Comparison of ENCODE assay signal across 14 mouse cellular contexts in genomic region chr10:9888655-9889054, GRCm38 (mm10). TPM values are rescaled to one million over a fixed set of nuclear protein-coding genes. Genes with fewer than 3 reads are reported as not detected.
DNase-seq lines count a peak whose midpoint lies in the region; TF ChIP-seq lines count a peak whose summit lies in the region.
"Had no signal": no experiment of that assay in that cellular context is flagged by ENCODE, and none has a peak within 500 bp of the region (broad histone marks: within the 10 kb centered on the region; RNA-seq: fewer than 3 reads in every experiment).

No protein-coding gene starts in this region.

- DNase-seq in cerebellum, postnatal 10 days, result peak; percentile 60 to 70
- DNase-seq in cerebellum, adult 9-10 months, result no peak
- DNase-seq in kidney, adult 2 months, result peak; percentile 10
- DNase-seq in kidney, adult 9 months, result no peak
- peak; percentile 27 for DNase-seq in left cerebral cortex, postnatal 4 days
- DNase-seq in left cerebral cortex, postnatal 14 days (ENCODE audit: low spot score in 2 of 2), result no peak
- no peak for DNase-seq in forebrain, embryonic 10.5 days (ENCODE audit: extremely low spot score, low spot score)
- DNase-seq: adrenal gland, postnatal 10 days; gastrocnemius, adult 2 months; gastrocnemius, postnatal 25 days; heart, postnatal 4 days had no signal

- H3K9me3 ChIP-seq in forebrain, embryonic 10.5 days, result no peaks in the 10 kb centered on the region
- H3K9me3 ChIP-seq: embryonic facial prominence, embryonic 10.5 days; heart, embryonic 12.5 days; hindbrain, embryonic 12.5 days had no signal

- H3K27ac ChIP-seq in kidney, adult 2 months (ENCODE audit: insufficient read depth, low read depth, low read length), result no peak overlapping the region
- no peak overlapping the region for H3K27ac ChIP-seq in forebrain, embryonic 10.5 days
- H3K27ac ChIP-seq: embryonic facial prominence, embryonic 10.5 days; gastrocnemius, adult 2 months; hindbrain, embryonic 12.5 days had no signal

- TF ChIP-seq CTCF in kidney, adult 2 months (conservative IDR thresholded peaks at IDR 0.05; ENCODE audit: insufficient read depth, insufficient read length, low read depth, low read length), result no peak

- no peaks in the 10 kb centered on the region for H3K4me1 ChIP-seq in kidney, adult 2 months (ENCODE audit: control insufficient read depth, insufficient read depth, low read length)
- no peaks in the 10 kb centered on the region for H3K4me1 ChIP-seq in forebrain, embryonic 10.5 days
- H3K4me1 ChIP-seq: embryonic facial prominence, embryonic 10.5 days; hindbrain, embryonic 12.5 days had no signal

- no peaks in the 10 kb centered on the region for H3K27me3 ChIP-seq in kidney, adult 2 months (replicated peaks; ENCODE audit: control insufficient read depth, insufficient read depth, low read length)
- no peaks in the 10 kb centered on the region for H3K27me3 ChIP-seq in forebrain, embryonic 10.5 days (ENCODE audit: poor library complexity, severe bottlenecking)
- H3K27me3 ChIP-seq: heart, embryonic 12.5 days; hindbrain, embryonic 12.5 days had no signal

- 59% methylated on average over 4 of the region's 4 CpGs for WGBS in kidney, adult 2 months
- 93% methylated on average over 4 of the region's 4 CpGs for WGBS in forebrain, embryonic 10.5 days

- intact Hi-C loops in left cerebral cortex, postnatal 4 days (cut with DNase I), result loop anchor here (5.0 kb wide), 1 partner anchor 1926 kb away; no protein-coding TSS in a partner anchor
- intact Hi-C loops in left cerebral cortex, postnatal 14 days (cut with DNase I), result no loop called here

- H3K4me3 ChIP-seq in kidney, adult 2 months (ENCODE audit: insufficient read depth, low read depth, low read length), result no peak overlapping the region
- H3K4me3 ChIP-seq in forebrain, embryonic 10.5 days, result no peak overlapping the region
- H3K4me3 ChIP-seq: embryonic facial prominence, embryonic 10.5 days; gastrocnemius, adult 2 months; heart, embryonic 12.5 days; hindbrain, embryonic 12.5 days had no signal

- no peaks in the 10 kb centered on the region for H3K36me3 ChIP-seq in kidney, adult 2 months (ENCODE audit: control insufficient read depth, insufficient read depth, low read length)
- H3K36me3 ChIP-seq in forebrain, embryonic 10.5 days (replicated peaks), result peaks cover 13% of the 10 kb centered on the region

- no peak for TF ChIP-seq POLR2A in kidney, adult 2 months (IDR thresholded peaks at IDR 0.05; ENCODE audit: low read depth, low read length)

RNA-seq across cellular contexts. Expression of gene Stxbp5, which starts 12.2 kb away (rescaled TPM):
- 11.1 and 13.7 TPM in 2 replicates for polyA plus RNA-seq in kidney, adult 2 months (2012; rRNA removed)
- total RNA-seq in left cerebral cortex, postnatal 4 days (2021), result 10 to 100 TPM; 86.2 to 88.7 TPM
- 100 to 1,000 TPM in 1 of 2 experiments, 10 to 100 TPM in 1; 97.2 to 101 TPM for total RNA-seq in left cerebral cortex, postnatal 14 days (2021)
- 2.7 and 4.2 TPM in 2 replicates for polyA plus RNA-seq in forebrain, embryonic 10.5 days (2016; fragmentation: Nextera tagmentation; extraction: Ambion mirVana)

Comparison
In these comparisons a context has a peak if more than half of its experiments do, and no peak if none do; other contexts are left out.
1. DNase-seq: peak in cerebellum, postnatal 10 days (2 of 2), kidney, adult 2 months (single experiment) and left cerebral cortex, postnatal 4 days (single experiment); none in cerebellum, adult 9-10 months (single experiment), kidney, adult 9 months (single experiment), left cerebral cortex, postnatal 14 days (0 of 2) and forebrain, embryonic 10.5 days (single experiment).